Mouse (Mus musculus): Measurements from ENCODE around the gene Gpr39. TPM values are rescaled to one million over a fixed set of nuclear protein-coding genes. Genes with fewer than 3 reads are reported as not detected.

Gene Gpr39
- polyA plus RNA-seq, 1 experiment from 2014 or later, result 7.9 TPM

DNA sequence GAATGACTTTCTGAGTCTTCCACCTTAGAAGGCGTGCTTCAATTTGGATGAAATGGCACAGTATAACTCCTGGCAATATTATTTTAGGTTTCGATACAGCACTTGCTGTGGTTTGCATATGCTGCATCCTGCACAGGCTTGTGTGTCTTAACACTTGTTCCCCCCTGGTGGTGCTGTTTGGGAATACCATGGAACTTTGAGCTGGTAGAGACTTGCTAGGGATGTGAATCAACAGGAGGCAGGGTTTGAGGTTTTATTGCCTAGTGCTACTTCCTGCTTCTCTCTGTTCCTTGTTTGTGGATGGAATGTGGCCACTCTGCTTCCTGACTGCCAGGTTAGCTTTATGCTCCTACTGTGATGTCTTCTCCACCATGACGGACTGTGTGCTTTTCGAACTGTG, 15.9 kb upstream of the Gpr39 start:
- Histone ChIP-seq H3K36me3 (ENCODE audit: control insufficient read depth, insufficient read depth, low read length) (no peaks in the 10 kb centered on the region), H3K9ac (ENCODE audit: low read length) (no peak overlapping the region), H3K4me3 (replicated peaks; ENCODE audit: low read length) (no peak overlapping the region), H3K9me3 (replicated peaks; ENCODE audit: control insufficient read depth, low read length) (no peaks in the 10 kb centered on the region), H3K27ac (ENCODE audit: low read length) (no peak overlapping the region), H3K4me2 (ENCODE audit: low read depth, low read length) (no peak overlapping the region), H3K4me1 (ENCODE audit: control insufficient read depth, insufficient read depth, low read length) (no peaks in the 10 kb centered on the region), H3K27me3 (ENCODE audit: control insufficient read depth, insufficient read depth, low read length) (no peaks in the 10 kb centered on the region)
- no peak for ATAC-seq (ENCODE audit: insufficient read depth, low FRiP score)
- 95% methylated on average over 4 of the region's 4 CpGs for WGBS

DNA sequence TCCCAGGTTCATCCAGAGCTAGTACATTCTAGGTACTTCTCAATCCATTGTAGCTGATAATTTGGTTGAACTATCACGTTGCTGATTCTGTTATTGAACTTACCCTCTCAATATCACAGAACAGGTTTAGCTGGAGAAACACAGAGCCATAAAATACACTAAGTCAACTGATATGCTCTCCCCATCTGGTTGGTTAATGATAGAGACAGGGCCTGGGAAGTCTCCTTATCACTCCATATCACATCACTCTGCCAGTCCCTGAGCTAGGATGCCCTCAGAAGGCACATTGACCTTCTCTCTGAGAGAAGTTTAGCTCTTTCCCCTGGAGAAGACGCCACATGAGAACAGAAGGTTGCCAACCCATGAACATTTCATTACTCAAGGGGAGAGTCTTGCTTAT, 14.7 kb upstream of the Gpr39 start:
- H3K9me3 ChIP-seq (replicated peaks; ENCODE audit: control insufficient read depth, low read length), result no peaks in the 10 kb centered on the region
- H3K4me1 ChIP-seq (ENCODE audit: control insufficient read depth, insufficient read depth, low read length), result no peaks in the 10 kb centered on the region
- H3K36me3 ChIP-seq (ENCODE audit: control insufficient read depth, insufficient read depth, low read length), result no peaks in the 10 kb centered on the region
- 76% methylated on average over 2 of the region's 2 CpGs for WGBS
- H3K4me2 ChIP-seq (ENCODE audit: low read depth, low read length), result no peak overlapping the region
- no peak overlapping the region for H3K27ac ChIP-seq (ENCODE audit: low read length)
- ATAC-seq (ENCODE audit: insufficient read depth, low FRiP score), result no peak
- H3K27me3 ChIP-seq (ENCODE audit: control insufficient read depth, insufficient read depth, low read length), result no peaks in the 10 kb centered on the region
- H3K4me3 ChIP-seq (replicated peaks; ENCODE audit: low read length), result no peak overlapping the region
- H3K9ac ChIP-seq (ENCODE audit: low read length), result no peak overlapping the region

DNA sequence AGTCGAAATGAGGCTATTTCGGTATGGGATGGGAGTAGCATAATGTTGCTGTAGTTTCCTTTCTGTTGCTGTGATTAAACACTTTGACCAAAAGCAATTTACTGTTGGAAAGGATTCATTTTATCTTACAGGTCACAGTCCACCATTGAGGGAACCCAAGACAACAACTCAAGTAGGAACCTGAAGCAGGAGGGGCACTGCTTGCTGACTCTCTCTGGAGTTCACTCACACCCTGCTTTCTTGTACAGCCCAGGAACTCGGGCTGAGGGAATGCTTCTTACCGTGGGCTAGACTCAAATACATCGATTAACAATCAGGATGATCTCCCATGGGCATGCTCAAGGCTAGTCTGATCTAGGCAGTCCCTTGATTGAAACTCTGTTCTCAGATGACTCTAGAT, 14.1 kb upstream of the Gpr39 start:
- ATAC-seq (ENCODE audit: insufficient read depth, low FRiP score), result no peak
- Histone ChIP-seq H3K4me3 (replicated peaks; ENCODE audit: low read length) (no peak overlapping the region), H3K27me3 (ENCODE audit: control insufficient read depth, insufficient read depth, low read length) (no peaks in the 10 kb centered on the region), H3K27ac (ENCODE audit: low read length) (no peak overlapping the region), H3K9me3 (replicated peaks; ENCODE audit: control insufficient read depth, low read length) (no peaks in the 10 kb centered on the region), H3K4me1 (ENCODE audit: control insufficient read depth, insufficient read depth, low read length) (no peaks in the 10 kb centered on the region), H3K9ac (ENCODE audit: low read length) (no peak overlapping the region), H3K4me2 (ENCODE audit: low read depth, low read length) (no peak overlapping the region), H3K36me3 (ENCODE audit: control insufficient read depth, insufficient read depth, low read length) (no peaks in the 10 kb centered on the region)
- 80% methylated on average over 5 of the region's 5 CpGs for WGBS

DNA sequence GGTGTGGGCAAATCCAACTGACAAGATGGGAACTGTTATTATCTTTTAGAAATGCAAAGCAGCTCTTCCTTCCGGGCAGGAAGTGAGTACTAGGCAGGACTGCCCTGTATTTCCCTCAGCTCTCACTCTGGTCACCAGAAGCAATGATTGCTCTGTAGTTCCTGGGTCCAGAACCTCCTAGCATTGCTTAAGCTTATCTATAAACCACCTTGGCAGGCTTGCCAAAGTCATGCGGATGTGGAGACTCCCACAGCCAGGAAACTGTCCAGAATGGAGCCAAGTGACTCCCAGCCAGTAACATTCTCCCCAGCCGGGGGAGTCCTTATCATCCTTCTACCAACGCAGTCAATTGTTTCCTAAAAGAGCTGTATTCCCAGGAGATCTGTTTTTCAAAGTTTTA, 13.7 kb upstream of the Gpr39 start:
- no peak overlapping the region for H3K27ac ChIP-seq (ENCODE audit: low read length)
- no peak overlapping the region for H3K9ac ChIP-seq (ENCODE audit: low read length)
- 47% methylated on average over 4 of the region's 4 CpGs for WGBS
- no peaks in the 10 kb centered on the region for H3K4me1 ChIP-seq (ENCODE audit: control insufficient read depth, insufficient read depth, low read length)
- peak; percentile 44; the same call in 1 of the 2 replicates for ATAC-seq (ENCODE audit: insufficient read depth, low FRiP score)
- H3K27me3 ChIP-seq (ENCODE audit: control insufficient read depth, insufficient read depth, low read length), result no peaks in the 10 kb centered on the region
- H3K4me3 ChIP-seq (replicated peaks; ENCODE audit: low read length), result no peak overlapping the region
- H3K36me3 ChIP-seq (ENCODE audit: control insufficient read depth, insufficient read depth, low read length), result no peaks in the 10 kb centered on the region
- H3K9me3 ChIP-seq (replicated peaks; ENCODE audit: control insufficient read depth, low read length), result no peaks in the 10 kb centered on the region
- H3K4me2 ChIP-seq (ENCODE audit: low read depth, low read length), result no peak overlapping the region

DNA sequence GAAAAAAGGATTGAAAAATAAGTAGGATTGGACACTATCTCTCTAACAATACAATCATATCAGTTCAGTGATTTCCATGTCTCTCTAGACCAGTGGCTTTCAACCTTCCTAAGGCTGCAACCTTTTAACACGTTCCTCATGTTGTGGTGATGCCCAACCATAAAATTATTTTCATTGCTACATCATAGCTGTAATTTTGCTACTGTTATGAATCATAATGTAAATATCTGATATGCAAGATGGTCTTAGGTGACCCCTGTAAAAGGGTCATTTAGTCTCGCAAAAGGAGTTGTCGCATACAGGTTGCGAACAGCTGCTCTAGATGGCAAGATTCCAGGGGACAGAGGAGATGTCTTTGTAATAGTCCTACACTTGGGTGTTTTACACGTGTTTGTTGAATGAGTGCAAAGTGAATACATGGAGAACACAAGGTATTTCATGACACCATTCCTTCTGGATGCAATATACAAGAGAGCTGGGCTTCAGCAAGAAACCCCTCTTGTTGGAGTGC, 11.6 kb upstream of the Gpr39 start:
- no peak overlapping the region for H3K9ac ChIP-seq (ENCODE audit: low read length)
- H3K4me2 ChIP-seq (ENCODE audit: low read depth, low read length), result no peak overlapping the region
- H3K27me3 ChIP-seq (ENCODE audit: control insufficient read depth, insufficient read depth, low read length), result no peaks in the 10 kb centered on the region
- H3K9me3 ChIP-seq (replicated peaks; ENCODE audit: control insufficient read depth, low read length), result no peaks in the 10 kb centered on the region
- no peaks in the 10 kb centered on the region for H3K4me1 ChIP-seq (ENCODE audit: control insufficient read depth, insufficient read depth, low read length)
- H3K27ac ChIP-seq (ENCODE audit: low read length), result no peak overlapping the region
- ATAC-seq (ENCODE audit: insufficient read depth, low FRiP score), result no peak
- H3K36me3 ChIP-seq (ENCODE audit: control insufficient read depth, insufficient read depth, low read length), result no peaks in the 10 kb centered on the region
- no peak overlapping the region for H3K4me3 ChIP-seq (replicated peaks; ENCODE audit: low read length)
- WGBS, result 63% methylated on average over 5 of the region's 5 CpGs

GRCm38 (mm10) chr1:125669035-125669434, 7.8 kb upstream of the Gpr39 start:
- H3K36me3 ChIP-seq (ENCODE audit: control insufficient read depth, insufficient read depth, low read length), result no peaks in the 10 kb centered on the region
- WGBS, result 77% methylated on average over 5 of the region's 5 CpGs
- no peak overlapping the region for H3K27ac ChIP-seq (ENCODE audit: low read length)
- no peaks in the 10 kb centered on the region for H3K27me3 ChIP-seq (ENCODE audit: control insufficient read depth, insufficient read depth, low read length)
- H3K4me1 ChIP-seq (ENCODE audit: control insufficient read depth, insufficient read depth, low read length), result no peaks in the 10 kb centered on the region
- ATAC-seq (ENCODE audit: insufficient read depth, low FRiP score), result no peak
- no peaks in the 10 kb centered on the region for H3K9me3 ChIP-seq (replicated peaks; ENCODE audit: control insufficient read depth, low read length)
- H3K4me2 ChIP-seq (ENCODE audit: low read depth, low read length), result no peak overlapping the region
- H3K9ac ChIP-seq (ENCODE audit: low read length), result no peak overlapping the region
- no peak overlapping the region for H3K4me3 ChIP-seq (replicated peaks; ENCODE audit: low read length)

DNA sequence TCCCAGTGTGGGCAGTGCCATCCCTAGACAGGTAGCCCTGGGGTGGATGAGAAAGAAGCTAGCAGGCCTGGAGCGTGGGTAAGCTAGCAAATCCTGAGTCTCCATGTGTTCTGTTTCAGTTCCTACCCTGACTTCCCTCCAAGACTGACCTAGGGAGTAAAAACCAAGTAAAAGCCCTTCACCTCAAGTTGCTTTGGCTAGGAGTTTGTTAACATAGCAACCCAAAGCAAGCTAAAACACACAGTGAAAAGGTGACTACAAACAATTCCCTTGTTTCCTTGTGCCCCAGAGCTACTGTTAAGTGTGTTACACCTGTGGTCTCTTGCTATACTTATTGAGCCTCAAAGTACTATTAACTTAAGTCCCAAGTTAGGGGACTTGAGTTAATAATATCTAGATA, 1.6 kb upstream of the Gpr39 start:
- Histone ChIP-seq H3K27ac (ENCODE audit: low read length) (no peak overlapping the region), H3K36me3 (ENCODE audit: control insufficient read depth, insufficient read depth, low read length) (no peaks in the 10 kb centered on the region), H3K4me3 (replicated peaks; ENCODE audit: low read length) (no peak overlapping the region), H3K9ac (ENCODE audit: low read length) (no peak overlapping the region), H3K9me3 (replicated peaks; ENCODE audit: control insufficient read depth, low read length) (no peaks in the 10 kb centered on the region), H3K4me2 (ENCODE audit: low read depth, low read length) (no peak overlapping the region), H3K4me1 (ENCODE audit: control insufficient read depth, insufficient read depth, low read length) (peaks cover 4% of the 10 kb centered on the region; the same call in 1 of the 2 replicates), H3K27me3 (ENCODE audit: control insufficient read depth, insufficient read depth, low read length) (no peaks in the 10 kb centered on the region)
- WGBS, result 88% methylated on average over 1 of the region's 1 CpGs
- no peak for ATAC-seq (ENCODE audit: insufficient read depth, low FRiP score)

- 63% methylated on average over 5 of the region's 5 CpGs for WGBS
- H3K9ac ChIP-seq (ENCODE audit: low read length), result peak overlapping the region; percentile 34
- H3K4me1 ChIP-seq (ENCODE audit: control insufficient read depth, insufficient read depth, low read length), result peaks cover 7% of the 10 kb centered on the region; the same call in 1 of the 2 replicates
- peak overlapping the region; percentile 47 for H3K4me3 ChIP-seq (replicated peaks; ENCODE audit: low read length)
- H3K36me3 ChIP-seq (ENCODE audit: control insufficient read depth, insufficient read depth, low read length), result no peaks in the 10 kb centered on the region
- no peaks in the 10 kb centered on the region for H3K27me3 ChIP-seq (ENCODE audit: control insufficient read depth, insufficient read depth, low read length)
- H3K27ac ChIP-seq (ENCODE audit: low read length), result peak overlapping the region; percentile 86
- ATAC-seq (ENCODE audit: insufficient read depth, low FRiP score), result peak; percentile 6; the same call in 1 of the 2 replicates
- peak overlapping the region; percentile 48 for H3K4me2 ChIP-seq (ENCODE audit: low read depth, low read length)
- no peaks in the 10 kb centered on the region for H3K9me3 ChIP-seq (replicated peaks; ENCODE audit: control insufficient read depth, low read length)
These were observed 491 bp downstream of the Gpr39 start for GRCm38 (mm10) chr1:125677286-125677685.

DNA sequence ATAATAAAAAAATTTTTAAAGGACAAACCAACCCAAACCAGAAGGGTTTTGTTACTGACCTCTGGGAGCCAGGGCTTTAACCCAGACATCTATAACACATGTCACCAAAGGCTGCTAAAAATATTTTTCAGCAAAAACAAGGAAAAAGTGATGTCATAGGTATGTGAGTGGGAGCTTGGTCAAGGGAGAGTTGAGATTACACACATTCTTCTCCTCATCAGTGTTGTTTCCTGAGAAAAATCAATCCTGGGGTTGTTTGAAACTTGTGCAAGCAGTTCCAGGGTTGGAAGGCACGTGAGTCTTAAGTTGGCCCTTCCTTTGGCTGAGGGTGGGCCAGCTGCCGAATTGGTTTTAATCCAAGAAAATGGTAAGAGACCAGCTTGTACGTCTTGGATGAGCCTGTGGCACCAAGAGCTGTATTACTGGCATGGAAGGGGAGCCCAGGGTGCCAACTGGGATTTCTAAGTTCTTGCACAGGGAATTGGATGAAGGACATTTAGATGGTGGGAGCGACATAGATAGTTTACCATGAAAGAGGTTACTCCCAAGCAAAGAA, 2.8 kb downstream of the Gpr39 start:
- Histone ChIP-seq H3K27ac (ENCODE audit: low read length) (no peak overlapping the region), H3K36me3 (ENCODE audit: control insufficient read depth, insufficient read depth, low read length) (no peaks in the 10 kb centered on the region), H3K27me3 (ENCODE audit: control insufficient read depth, insufficient read depth, low read length) (no peaks in the 10 kb centered on the region), H3K4me3 (replicated peaks; ENCODE audit: low read length) (no peak overlapping the region; the same call in 1 of the 2 replicates), H3K4me1 (ENCODE audit: control insufficient read depth, insufficient read depth, low read length) (peaks cover 7% of the 10 kb centered on the region; the same call in 1 of the 2 replicates), H3K9me3 (replicated peaks; ENCODE audit: control insufficient read depth, low read length) (no peaks in the 10 kb centered on the region), H3K4me2 (ENCODE audit: low read depth, low read length) (peak overlapping the region; percentile 48; the same call in 1 of the 2 replicates), H3K9ac (ENCODE audit: low read length) (no peak overlapping the region)
- 62% methylated on average over 4 of the region's 4 CpGs for WGBS
- no peak for ATAC-seq (ENCODE audit: insufficient read depth, low FRiP score)
